ENCODE assay signal across 27 mouse cellular contexts in genomic region chr7:28068661-28069060, GRCm38 (mm10). TPM values are rescaled to one million over a fixed set of nuclear protein-coding genes. Genes with fewer than 3 reads are reported as not detected.
DNase-seq lines count a peak whose midpoint lies in the region; ATAC-seq and TF ChIP-seq lines count a peak whose summit lies in the region.
"Had no signal": no experiment of that assay in that cellular context is flagged by ENCODE, and none has a peak within 500 bp of the region (broad histone marks: within the 10 kb centered on the region; RNA-seq: fewer than 3 reads in every experiment).

No protein-coding gene starts in this region.

- no peak for TF ChIP-seq CTCF in lung, adult 2 months (IDR thresholded peaks at IDR 0.05; ENCODE audit: insufficient read depth, low read length)

- no peak overlapping the region for H3K27ac ChIP-seq in embryonic facial prominence, embryonic 11.5 days (replicated peaks; ENCODE audit: low read depth, low read length)
- H3K27ac ChIP-seq in embryonic facial prominence, embryonic 10.5 days (replicated peaks), result no peak overlapping the region
- H3K27ac ChIP-seq: forebrain, embryonic 12.5 days; forebrain, embryonic 15.5 days; hindbrain, embryonic 14.5 days; hindbrain, postnatal 0 days had no signal

- no peaks in the 10 kb centered on the region for H3K9me3 ChIP-seq in embryonic facial prominence, embryonic 11.5 days (replicated peaks; ENCODE audit: control insufficient read depth, low read length)
- H3K9me3 ChIP-seq in embryonic facial prominence, embryonic 10.5 days, result 0 out of 2 replicates have a peak, but pooled peaks cover 1% of the 10 kb centered on the region
- H3K9me3 ChIP-seq: embryonic facial prominence, embryonic 13.5 days; forebrain, embryonic 12.5 days; forebrain, embryonic 15.5 days; G1E had no signal

- WGBS in embryonic facial prominence, embryonic 11.5 days, result 55% methylated on average over 3 of the region's 3 CpGs
- WGBS in embryonic facial prominence, embryonic 10.5 days, result 62% methylated on average over 3 of the region's 3 CpGs
- WGBS in lung, adult 2 months, result 59% methylated on average over 3 of the region's 3 CpGs

- peak; percentile 55 for DNase-seq in embryonic facial prominence, embryonic 11.5 days (ENCODE audit: low spot score)
- DNase-seq in embryonic facial prominence, embryonic 10.5 days (ENCODE audit: low spot score), result no peak
- DNase-seq in lung, adult 2 months, result peak; percentile 0
- no peak for DNase-seq in lung, postnatal 14 days
- DNase-seq in NIH3T3 (ENCODE audit: low read depth), result peak; percentile 52
- DNase-seq in thymus, postnatal 25 days, result no peak
- DNase-seq: adrenal gland, adult 2 months; adrenal gland, postnatal 14 days; B cell, adult 2 months; cerebellum, adult 11 months; cerebellum, adult 2 months; cerebellum, adult 9-11 months; cerebellum, postnatal 25 days; gastrocnemius, postnatal 10 days; gastrocnemius, postnatal 36 days; heart, postnatal 4 days had no signal

- no peak for ATAC-seq in embryonic facial prominence, embryonic 11.5 days (replicated peaks; ENCODE audit: insufficient number of reproducible peaks, low FRiP score, low TSS enrichment, low read depth)
- ATAC-seq: forebrain, embryonic 15.5 days; hindbrain, postnatal 0 days; inflammation-experienced regulatory T-cells, adult 6 months had no signal

- no peaks in the 10 kb centered on the region for H3K36me3 ChIP-seq in embryonic facial prominence, embryonic 11.5 days (replicated peaks; ENCODE audit: control insufficient read depth, insufficient read depth, low read depth, low read length)
- no peaks in the 10 kb centered on the region for H3K36me3 ChIP-seq in embryonic facial prominence, embryonic 10.5 days (replicated peaks)
- H3K36me3 ChIP-seq: embryonic facial prominence, embryonic 13.5 days; forebrain, embryonic 12.5 days; forebrain, embryonic 15.5 days; G1E had no signal

- no peak overlapping the region for H3K9ac ChIP-seq in embryonic facial prominence, embryonic 11.5 days (replicated peaks; ENCODE audit: low read length)
- H3K9ac ChIP-seq: embryonic facial prominence, embryonic 13.5 days; forebrain, embryonic 12.5 days; forebrain, embryonic 15.5 days; hindbrain, embryonic 14.5 days had no signal

- no peak overlapping the region for H3K4me2 ChIP-seq in embryonic facial prominence, embryonic 11.5 days (ENCODE audit: low read depth, low read length)
- H3K4me2 ChIP-seq: embryonic facial prominence, embryonic 13.5 days; forebrain, embryonic 12.5 days; forebrain, embryonic 15.5 days; heart, embryonic 11.5 days; hindbrain, embryonic 14.5 days had no signal

- no peaks in the 10 kb centered on the region for H3K4me1 ChIP-seq in embryonic facial prominence, embryonic 11.5 days (ENCODE audit: control insufficient read depth, insufficient read depth, low read length)
- peaks cover 11% of the 10 kb centered on the region for H3K4me1 ChIP-seq in embryonic facial prominence, embryonic 10.5 days
- H3K4me1 ChIP-seq in lung, adult 2 months (ENCODE audit: control insufficient read depth, insufficient read depth, low read length), result no peaks in the 10 kb centered on the region
- H3K4me1 ChIP-seq: embryonic facial prominence, embryonic 13.5 days; forebrain, embryonic 12.5 days; forebrain, embryonic 15.5 days had no signal

- no peaks in the 10 kb centered on the region for H3K27me3 ChIP-seq in embryonic facial prominence, embryonic 11.5 days (ENCODE audit: control insufficient read depth, insufficient read depth, low read length)
- no peaks in the 10 kb centered on the region for H3K27me3 ChIP-seq in embryonic facial prominence, embryonic 10.5 days (replicated peaks; ENCODE audit: low read depth, poor library complexity, severe bottlenecking)
- H3K27me3 ChIP-seq: embryonic facial prominence, embryonic 13.5 days; forebrain, embryonic 15.5 days had no signal

- H3K4me3 ChIP-seq in embryonic facial prominence, embryonic 11.5 days (ENCODE audit: low read depth, low read length), result no peak overlapping the region
- no peak overlapping the region for H3K4me3 ChIP-seq in embryonic facial prominence, embryonic 10.5 days
- H3K4me3 ChIP-seq in lung, adult 2 months (replicated peaks; ENCODE audit: extremely low read depth, low read depth, low read length), result no peak overlapping the region
- H3K4me3 ChIP-seq: embryonic facial prominence, embryonic 13.5 days; erythroblast, embryonic 14.5 days; forebrain, embryonic 12.5 days; forebrain, embryonic 15.5 days had no signal

- TF ChIP-seq POLR2A in lung, adult 2 months (IDR thresholded peaks at IDR 0.05; ENCODE audit: borderline replicate concordance, extremely low read depth, low read depth, low read length), result no peak

RNA-seq across cellular contexts. Expression of gene Fcgbp, which starts 2.4 kb away (rescaled TPM):
- polyA plus RNA-seq in embryonic facial prominence, embryonic 11.5 days (2014; fragmentation: Nextera tagmentation; extraction: Ambion mirVana), result 0.15 and 0.18 TPM in 2 replicates
- polyA plus RNA-seq in embryonic facial prominence, embryonic 10.5 days (2016; fragmentation: Nextera tagmentation; extraction: Ambion mirVana), result 0.30 and 0.88 TPM in 2 replicates
- 7.5 and 19.2 TPM in 2 replicates for polyA plus RNA-seq in lung, adult 2 months (2012; rRNA removed)
- polyA plus RNA-seq: erythroblast, embryonic 14.5 days; G1E; heart, embryonic 14.5 days; heart, postnatal 0 days; inflammation-experienced regulatory T-cells, adult 6 months had no signal

RNA-seq across cellular contexts. Expression of gene Psmc4, which starts 18.8 kb away (rescaled TPM):
- 412 and 422 TPM in 2 replicates for polyA plus RNA-seq in embryonic facial prominence, embryonic 11.5 days (2014; fragmentation: Nextera tagmentation; extraction: Ambion mirVana)
- 416 and 431 TPM in 2 replicates for polyA plus RNA-seq in embryonic facial prominence, embryonic 10.5 days (2016; fragmentation: Nextera tagmentation; extraction: Ambion mirVana)
- 67.7 and 86.4 TPM in 2 replicates for polyA plus RNA-seq in lung, adult 2 months (2012; rRNA removed)

RNA-seq across cellular contexts. Expression of gene Zfp850, which starts 54.7 kb away (rescaled TPM):
- 8.8 and 10.6 TPM in 2 replicates for polyA plus RNA-seq in embryonic facial prominence, embryonic 11.5 days (2014; fragmentation: Nextera tagmentation; extraction: Ambion mirVana)
- 8.4 and 10.5 TPM in 2 replicates for polyA plus RNA-seq in embryonic facial prominence, embryonic 10.5 days (2016; fragmentation: Nextera tagmentation; extraction: Ambion mirVana)
- polyA plus RNA-seq in lung, adult 2 months (2012; rRNA removed), result 0.18 and 0.31 TPM in 2 replicates

Comparison
In these comparisons a context has a peak if more than half of its experiments do, and no peak if none do; other contexts are left out.
1. DNase-seq: peak in embryonic facial prominence, embryonic 11.5 days (single experiment), lung, adult 2 months (single experiment) and NIH3T3 (single experiment); none in embryonic facial prominence, embryonic 10.5 days (single experiment), lung, postnatal 14 days (single experiment) and thymus, postnatal 25 days (single experiment).